Mouse (Mus musculus) lung, adult 2 months (tissue): ENCODE measurements at regions not wholly inside any gene's neighbourhood (a gene's known extent, or its start where the extent isn't known, plus 50 kb on each side); places are given as distances from the start of the nearest gene placed in this dataset.

Experiments used
- CTCF ChIP-seq: fragments of 200-500 bp; IDR thresholded peaks from 2 replicates; pipeline ENCODE4 v1.5.1; 2011; ENCODE audit warnings: mild to moderate bottlenecking, low read length, control low read depth; ENCODE audit not compliant: insufficient read depth
- POLR2A ChIP-seq: fragments of 200-500 bp; IDR thresholded peaks from 2 replicates; pipeline ENCODE4 v1.6.1; 2011; ENCODE audit warnings: low read depth, mild to moderate bottlenecking, control low read depth, low read length, borderline replicate concordance; ENCODE audit errors: extremely low read depth

- TF ChIP-seq CTCF: no peak
- no peak for TF ChIP-seq POLR2A
Measured at GRCm38 (mm10) chr5:148807612-148808011, 121.5 kb downstream of the Katnal1 start.
